Mouse (Mus musculus) MEL-GATA-1-ER (cell line): ENCODE data around the gene Nrd1.

Experiments
- DNase-seq: peaks from one replicate; pipeline ENCODE4 v3.0.0-alpha.2; 2012; ENCODE audit warnings: low read depth; ENCODE audit errors: extremely low read depth

Gene Nrd1

GRCm38 (mm10) chr4:108999999-109000950 lies at the start of gene Nrd1:
TSS of gene Nrd1 (plus strand) at chr4:109000655.
- DNase-seq: peak; percentile 97

- DNase-seq: no peak
These were observed 48.8 kb upstream of the Nrd1 start for GRCm38 (mm10) chr4:108951663-108952062.

GRCm38 (mm10) chr4:108959696-108960095 lies 40.8 kb upstream of the Nrd1 start:
- DNase-seq: no peak

- peak; percentile 12 for DNase-seq
These were observed 39.6 kb upstream of the Nrd1 start for GRCm38 (mm10) chr4:108960619-108961460.

GRCm38 (mm10) chr4:108963017-108963416 lies 37.4 kb upstream of the Nrd1 start:
- no peak for DNase-seq

- DNase-seq: no peak
These were observed 30.9 kb upstream of the Nrd1 start for GRCm38 (mm10) chr4:108969517-108969916.

- no peak for DNase-seq
These were observed 29.4 kb upstream of the Nrd1 start for GRCm38 (mm10) chr4:108971054-108971453.

- peak; percentile 20 for DNase-seq
These were observed 23.9 kb upstream of the Nrd1 start for GRCm38 (mm10) chr4:108976458-108977071.

GRCm38 (mm10) chr4:108986833-108987472 lies 13.5 kb upstream of the Nrd1 start:
- no peak for DNase-seq

GRCm38 (mm10) chr4:108987473-108987842 lies 13.0 kb upstream of the Nrd1 start:
- DNase-seq: no peak

- DNase-seq: no peak
These were observed 11.0 kb upstream of the Nrd1 start for GRCm38 (mm10) chr4:108989430-108989829.

- no peak for DNase-seq
These were observed 10.4 kb upstream of the Nrd1 start for GRCm38 (mm10) chr4:108990032-108990431.

GRCm38 (mm10) chr4:108990571-108990970 lies 9.9 kb upstream of the Nrd1 start:
- no peak for DNase-seq

GRCm38 (mm10) chr4:108991811-108992210 lies 8.6 kb upstream of the Nrd1 start:
- DNase-seq: no peak

GRCm38 (mm10) chr4:108992978-108993377 lies 7.5 kb upstream of the Nrd1 start:
- DNase-seq: no peak

GRCm38 (mm10) chr4:109000961-109001360 lies 506 bp downstream of the Nrd1 start:
- no peak for DNase-seq

- no peak for DNase-seq
These were observed 7.6 kb downstream of the Nrd1 start for GRCm38 (mm10) chr4:109008046-109008445.

- no peak for DNase-seq
These were observed 13.6 kb downstream of the Nrd1 start for GRCm38 (mm10) chr4:109014091-109014490.

- DNase-seq: no peak
These were observed 17.0 kb downstream of the Nrd1 start for GRCm38 (mm10) chr4:109017441-109017840.

- DNase-seq: no peak
These were observed 18.8 kb downstream of the Nrd1 start for GRCm38 (mm10) chr4:109019301-109019700.

GRCm38 (mm10) chr4:109021976-109022375 lies 21.5 kb downstream of the Nrd1 start:
- DNase-seq: no peak
